Mouse (Mus musculus): Measurements from ENCODE around the gene Parn. TPM values are rescaled to one million over a fixed set of nuclear protein-coding genes. Genes with fewer than 3 reads are reported as not detected.

Parn gene
- polyA plus RNA-seq, 1 experiment from 2014 or later, result 30.4 TPM

DNA sequence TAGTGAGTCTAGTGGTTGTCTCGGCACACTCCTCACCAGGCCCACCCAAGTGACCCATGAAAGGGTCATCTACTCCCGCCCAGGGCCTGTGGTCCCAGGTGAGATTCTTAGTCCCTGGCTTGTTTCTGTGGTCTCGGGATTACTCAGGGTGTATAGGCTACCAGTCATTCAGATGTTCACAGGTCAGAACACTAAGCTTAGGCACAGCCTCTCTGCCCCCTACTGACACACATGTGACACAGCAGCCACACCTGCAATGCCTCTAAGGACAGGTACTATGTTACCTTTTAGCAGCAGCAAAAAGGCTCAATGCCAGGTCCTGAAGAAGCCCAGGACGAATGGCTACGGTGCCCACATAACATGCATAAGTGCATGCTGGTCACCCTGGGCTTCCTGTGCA lies 136.7 kb downstream of the Parn start:
- WGBS, result 89% methylated on average over 5 of the region's 5 CpGs
- no peaks in the 10 kb centered on the region for H3K4me1 ChIP-seq (ENCODE audit: control insufficient read depth, insufficient read depth, low read length)
- no peak overlapping the region for H3K9ac ChIP-seq (ENCODE audit: low read depth, low read length)
- no peak overlapping the region for H3K4me2 ChIP-seq (ENCODE audit: low read length)
- H3K27ac ChIP-seq (ENCODE audit: low read length), result no peak overlapping the region
- no peaks in the 10 kb centered on the region for H3K9me3 ChIP-seq (replicated peaks; ENCODE audit: control insufficient read depth, low read length, poor library complexity, severe bottlenecking)
- no peaks in the 10 kb centered on the region for H3K27me3 ChIP-seq (ENCODE audit: control insufficient read depth, insufficient read depth, low read depth, low read length)
- ATAC-seq, result no peak
- no peak overlapping the region for H3K4me3 ChIP-seq (ENCODE audit: low read depth, low read length)
- H3K36me3 ChIP-seq (ENCODE audit: control insufficient read depth, insufficient read depth, low read length), result no peaks in the 10 kb centered on the region

DNA sequence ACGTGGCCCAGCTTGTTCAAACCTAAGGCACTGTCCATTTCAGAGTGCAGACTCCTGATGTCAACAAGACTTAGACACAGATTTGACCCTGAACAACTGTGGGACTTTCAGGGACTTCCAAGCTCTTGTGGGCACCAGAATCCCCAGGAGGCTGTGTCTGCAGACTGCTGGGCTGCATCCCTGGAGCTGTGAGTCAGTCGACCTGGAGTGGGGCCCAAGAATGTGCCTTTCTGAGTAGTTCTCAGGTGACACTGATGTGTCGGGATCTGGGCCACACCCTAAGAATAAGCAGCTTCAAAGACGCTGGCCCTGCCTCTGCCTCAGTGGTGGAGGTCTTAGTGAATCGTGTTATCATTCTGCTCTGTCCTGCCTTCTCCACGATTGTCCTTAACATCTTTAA lies 146.6 kb downstream of the Parn start:
- no peak for ATAC-seq
- H3K27me3 ChIP-seq (ENCODE audit: control insufficient read depth, insufficient read depth, low read depth, low read length), result no peaks in the 10 kb centered on the region
- WGBS, result 81% methylated on average over 6 of the region's 6 CpGs
- no peaks in the 10 kb centered on the region for H3K9me3 ChIP-seq (replicated peaks; ENCODE audit: control insufficient read depth, low read length, poor library complexity, severe bottlenecking)
- no peak overlapping the region for H3K27ac ChIP-seq (ENCODE audit: low read length)
- H3K4me2 ChIP-seq (ENCODE audit: low read length), result no peak overlapping the region
- H3K4me3 ChIP-seq (ENCODE audit: low read depth, low read length), result no peak overlapping the region
- no peaks in the 10 kb centered on the region for H3K36me3 ChIP-seq (ENCODE audit: control insufficient read depth, insufficient read depth, low read length)
- H3K4me1 ChIP-seq (ENCODE audit: control insufficient read depth, insufficient read depth, low read length), result no peaks in the 10 kb centered on the region
- no peak overlapping the region for H3K9ac ChIP-seq (ENCODE audit: low read depth, low read length)

DNA sequence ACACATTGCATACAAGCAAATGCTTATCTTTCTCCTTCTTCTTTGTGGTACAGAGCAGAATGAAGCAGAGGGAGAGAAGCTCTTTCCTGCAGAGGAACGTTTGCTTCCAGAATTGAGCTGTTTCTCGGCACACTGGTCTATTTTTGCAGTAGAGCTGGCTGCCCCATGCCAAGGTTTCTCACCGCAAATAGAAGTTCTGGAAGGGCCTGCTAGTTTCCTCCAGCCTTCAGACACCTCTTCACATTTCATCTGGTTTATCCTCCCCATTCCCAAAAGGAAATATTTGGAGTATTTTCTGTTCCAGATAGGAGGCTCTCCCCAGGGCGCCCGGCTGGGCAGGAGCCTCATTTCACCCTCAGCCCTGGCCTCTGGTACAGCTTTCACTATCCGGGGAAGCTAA lies 147.7 kb downstream of the Parn start:
- no peak for ATAC-seq
- Histone ChIP-seq H3K9ac (ENCODE audit: low read depth, low read length) (no peak overlapping the region), H3K36me3 (ENCODE audit: control insufficient read depth, insufficient read depth, low read length) (no peaks in the 10 kb centered on the region), H3K27me3 (ENCODE audit: control insufficient read depth, insufficient read depth, low read depth, low read length) (no peaks in the 10 kb centered on the region), H3K9me3 (replicated peaks; ENCODE audit: control insufficient read depth, low read length, poor library complexity, severe bottlenecking) (no peaks in the 10 kb centered on the region), H3K4me3 (ENCODE audit: low read depth, low read length) (no peak overlapping the region), H3K27ac (ENCODE audit: low read length) (no peak overlapping the region), H3K4me2 (ENCODE audit: low read length) (no peak overlapping the region), H3K4me1 (ENCODE audit: control insufficient read depth, insufficient read depth, low read length) (no peaks in the 10 kb centered on the region)
- WGBS, result 89% methylated on average over 6 of the region's 6 CpGs

DNA sequence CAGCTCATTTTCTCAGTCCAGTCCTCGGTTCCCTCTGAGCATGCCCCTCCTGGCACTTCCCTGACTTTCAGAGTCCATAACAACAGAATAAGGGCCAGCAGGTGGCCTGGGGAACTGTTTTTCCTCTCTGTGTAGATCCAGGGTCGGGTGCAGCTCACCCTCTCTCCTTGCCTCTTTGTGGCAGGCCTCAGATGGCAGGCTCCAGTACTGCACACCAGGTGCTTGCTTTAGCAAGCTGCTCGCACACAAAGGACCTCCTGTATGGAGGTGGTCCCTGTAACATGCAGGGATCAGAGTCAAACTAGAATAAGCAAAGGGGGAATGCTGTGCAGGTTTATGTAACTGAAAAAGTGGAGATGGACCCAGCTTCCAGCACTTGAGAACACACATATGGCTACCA lies 151.8 kb downstream of the Parn start:
- Histone ChIP-seq H3K36me3 (ENCODE audit: control insufficient read depth, insufficient read depth, low read length) (no peaks in the 10 kb centered on the region), H3K27ac (ENCODE audit: low read length) (no peak overlapping the region), H3K4me1 (ENCODE audit: control insufficient read depth, insufficient read depth, low read length) (no peaks in the 10 kb centered on the region), H3K4me2 (ENCODE audit: low read length) (no peak overlapping the region), H3K9ac (ENCODE audit: low read depth, low read length) (no peak overlapping the region), H3K27me3 (ENCODE audit: control insufficient read depth, insufficient read depth, low read depth, low read length) (no peaks in the 10 kb centered on the region), H3K4me3 (ENCODE audit: low read depth, low read length) (no peak overlapping the region), H3K9me3 (replicated peaks; ENCODE audit: control insufficient read depth, low read length, poor library complexity, severe bottlenecking) (no peaks in the 10 kb centered on the region)
- ATAC-seq, result no peak
- 48% methylated on average over 3 of the region's 3 CpGs for WGBS

DNA sequence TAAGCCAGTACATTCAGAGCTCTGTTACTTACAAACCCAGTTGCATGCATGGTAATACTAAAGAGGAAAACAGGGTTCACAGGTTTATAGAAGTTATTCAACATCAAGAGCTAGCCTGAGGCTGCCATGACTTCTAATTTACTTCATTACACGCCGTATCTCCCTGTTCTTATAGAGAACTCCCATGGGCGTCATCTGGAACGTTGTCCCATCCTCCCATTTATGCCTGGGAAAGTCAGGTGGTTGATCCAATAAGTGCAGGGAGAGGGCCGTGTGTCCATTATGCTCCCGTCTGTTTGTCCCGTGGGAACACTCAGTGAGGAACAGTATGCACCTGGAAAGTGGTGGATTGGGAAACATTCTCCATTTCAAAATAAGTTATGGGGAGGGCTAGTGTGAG lies 152.4 kb downstream of the Parn start:
- Histone ChIP-seq H3K9ac (ENCODE audit: low read depth, low read length) (no peak overlapping the region), H3K4me1 (ENCODE audit: control insufficient read depth, insufficient read depth, low read length) (no peaks in the 10 kb centered on the region), H3K27me3 (ENCODE audit: control insufficient read depth, insufficient read depth, low read depth, low read length) (no peaks in the 10 kb centered on the region), H3K4me2 (ENCODE audit: low read length) (no peak overlapping the region), H3K36me3 (ENCODE audit: control insufficient read depth, insufficient read depth, low read length) (no peaks in the 10 kb centered on the region), H3K9me3 (replicated peaks; ENCODE audit: control insufficient read depth, low read length, poor library complexity, severe bottlenecking) (no peaks in the 10 kb centered on the region), H3K27ac (ENCODE audit: low read length) (no peak overlapping the region), H3K4me3 (ENCODE audit: low read depth, low read length) (no peak overlapping the region)
- WGBS, result 86% methylated on average over 7 of the region's 7 CpGs
- no peak for ATAC-seq

DNA sequence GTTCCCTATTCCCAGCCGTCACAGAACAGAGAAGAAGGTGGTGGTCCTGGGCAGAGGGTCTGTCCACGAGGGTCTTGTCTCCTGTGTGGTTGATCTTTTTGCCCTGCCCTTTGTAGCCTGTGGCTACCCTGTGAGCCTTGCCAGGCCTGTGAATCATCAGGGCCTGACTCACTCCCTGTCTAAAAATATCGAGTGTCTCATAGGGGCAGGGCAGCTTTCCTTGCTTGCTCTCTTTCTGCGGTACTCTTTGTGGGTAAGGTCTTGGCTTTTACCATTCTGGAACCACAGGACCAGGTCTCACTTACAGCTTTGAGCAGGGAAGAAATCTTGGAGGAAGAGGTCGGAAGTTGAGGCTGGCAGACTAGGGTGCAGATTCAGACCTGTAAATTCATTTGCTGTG lies 162.9 kb downstream of the Parn start:
- 83% methylated on average over 5 of the region's 5 CpGs for WGBS

DNA sequence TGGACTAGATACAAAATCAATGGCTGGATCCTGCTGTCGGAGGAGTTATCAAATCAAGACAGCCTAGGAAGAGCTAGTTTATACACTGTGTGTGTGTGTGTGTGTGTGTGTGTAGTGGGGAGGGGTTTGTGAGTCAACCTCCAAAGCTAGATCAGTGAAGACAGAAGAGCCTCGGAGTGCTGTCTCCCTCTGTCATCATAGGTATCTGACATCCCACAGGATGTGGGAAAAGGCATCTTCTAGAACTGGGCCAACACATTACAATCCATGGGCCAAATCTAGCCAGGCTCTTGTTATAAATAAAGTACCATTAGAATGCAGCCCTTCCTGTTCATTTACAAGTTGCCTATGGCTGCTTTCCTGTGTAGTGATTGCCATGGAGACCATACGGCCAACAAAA lies 163.5 kb downstream of the Parn start:
- Histone ChIP-seq H3K36me3 (ENCODE audit: control insufficient read depth, insufficient read depth, low read length) (no peaks in the 10 kb centered on the region), H3K9me3 (replicated peaks; ENCODE audit: control insufficient read depth, low read length, poor library complexity, severe bottlenecking) (no peaks in the 10 kb centered on the region), H3K27me3 (ENCODE audit: control insufficient read depth, insufficient read depth, low read depth, low read length) (no peaks in the 10 kb centered on the region), H3K9ac (ENCODE audit: low read depth, low read length) (no peak overlapping the region), H3K27ac (ENCODE audit: low read length) (no peak overlapping the region), H3K4me3 (ENCODE audit: low read depth, low read length) (no peak overlapping the region), H3K4me1 (ENCODE audit: control insufficient read depth, insufficient read depth, low read length) (no peaks in the 10 kb centered on the region), H3K4me2 (ENCODE audit: low read length) (no peak overlapping the region)
- ATAC-seq, result no peak
- 84% methylated on average over 3 of the region's 3 CpGs for WGBS

More for the DNA sequence above, 162.9 kb downstream of the Parn start:
- no peak overlapping the region for H3K4me2 ChIP-seq (ENCODE audit: low read length)
- no peak overlapping the region for H3K27ac ChIP-seq (ENCODE audit: low read length)
- no peak overlapping the region for H3K9ac ChIP-seq (ENCODE audit: low read depth, low read length)
- H3K27me3 ChIP-seq (ENCODE audit: control insufficient read depth, insufficient read depth, low read depth, low read length), result no peaks in the 10 kb centered on the region
- no peaks in the 10 kb centered on the region for H3K4me1 ChIP-seq (ENCODE audit: control insufficient read depth, insufficient read depth, low read length)
- H3K4me3 ChIP-seq (ENCODE audit: low read depth, low read length), result no peak overlapping the region
- H3K36me3 ChIP-seq (ENCODE audit: control insufficient read depth, insufficient read depth, low read length), result no peaks in the 10 kb centered on the region
- no peaks in the 10 kb centered on the region for H3K9me3 ChIP-seq (replicated peaks; ENCODE audit: control insufficient read depth, low read length, poor library complexity, severe bottlenecking)
- ATAC-seq, result no peak

DNA sequence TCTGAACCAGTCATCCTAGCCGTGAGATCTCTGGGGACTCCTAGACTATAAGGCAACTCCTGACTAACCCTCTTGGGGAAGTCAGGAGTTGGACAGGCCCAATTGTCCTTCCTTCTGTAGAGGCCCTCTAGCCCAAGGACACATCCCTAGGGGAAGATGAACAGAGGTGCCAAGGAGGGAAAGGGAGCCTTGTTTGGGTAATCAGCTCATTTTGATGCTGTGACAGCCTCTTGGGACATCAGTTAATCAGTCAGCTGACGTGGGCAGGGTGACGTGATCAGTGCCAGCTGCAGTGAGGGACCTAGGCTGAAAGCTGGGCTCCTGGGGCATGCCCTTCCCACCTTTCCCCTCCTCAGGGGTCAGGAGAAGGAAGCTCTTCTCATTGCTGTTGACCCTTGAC lies 169.0 kb downstream of the Parn start:
- Histone ChIP-seq H3K36me3 (ENCODE audit: control insufficient read depth, insufficient read depth, low read length) (no peaks in the 10 kb centered on the region), H3K27me3 (ENCODE audit: control insufficient read depth, insufficient read depth, low read depth, low read length) (no peaks in the 10 kb centered on the region), H3K4me2 (ENCODE audit: low read length) (no peak overlapping the region), H3K9me3 (replicated peaks; ENCODE audit: control insufficient read depth, low read length, poor library complexity, severe bottlenecking) (no peaks in the 10 kb centered on the region), H3K4me3 (ENCODE audit: low read depth, low read length) (no peak overlapping the region), H3K9ac (ENCODE audit: low read depth, low read length) (no peak overlapping the region), H3K27ac (ENCODE audit: low read length) (no peak overlapping the region), H3K4me1 (ENCODE audit: control insufficient read depth, insufficient read depth, low read length) (no peaks in the 10 kb centered on the region)
- WGBS, result 79% methylated on average over 3 of the region's 3 CpGs
- ATAC-seq, result no peak

DNA sequence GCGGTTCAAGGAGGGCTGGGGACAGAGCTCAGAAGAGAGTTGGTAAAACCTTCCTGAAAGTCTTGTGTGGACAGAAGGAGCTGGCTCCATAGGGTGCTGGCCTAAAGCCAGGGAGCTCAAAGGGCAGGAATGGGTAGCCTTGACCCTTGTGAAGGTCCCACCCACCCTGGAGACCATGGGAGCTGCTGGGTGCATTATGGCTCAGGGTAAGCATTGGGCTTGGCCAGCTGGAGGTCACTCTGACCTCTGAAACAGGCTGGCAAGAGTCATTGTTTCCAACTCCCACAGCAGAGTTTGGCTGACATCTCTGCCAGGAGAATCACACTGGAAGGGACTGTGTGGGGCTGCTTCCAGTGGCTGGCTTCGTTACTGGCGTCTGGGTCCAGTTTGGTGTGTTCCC lies 174.0 kb downstream of the Parn start:
- Histone ChIP-seq H3K36me3 (ENCODE audit: control insufficient read depth, insufficient read depth, low read length) (no peaks in the 10 kb centered on the region), H3K27me3 (ENCODE audit: control insufficient read depth, insufficient read depth, low read depth, low read length) (no peaks in the 10 kb centered on the region), H3K27ac (ENCODE audit: low read length) (no peak overlapping the region), H3K9me3 (replicated peaks; ENCODE audit: control insufficient read depth, low read length, poor library complexity, severe bottlenecking) (no peaks in the 10 kb centered on the region), H3K4me1 (ENCODE audit: control insufficient read depth, insufficient read depth, low read length) (no peaks in the 10 kb centered on the region), H3K4me3 (ENCODE audit: low read depth, low read length) (no peak overlapping the region), H3K9ac (ENCODE audit: low read depth, low read length) (no peak overlapping the region), H3K4me2 (ENCODE audit: low read length) (no peak overlapping the region)
- 86% methylated on average over 3 of the region's 3 CpGs for WGBS
- no peak for ATAC-seq

DNA sequence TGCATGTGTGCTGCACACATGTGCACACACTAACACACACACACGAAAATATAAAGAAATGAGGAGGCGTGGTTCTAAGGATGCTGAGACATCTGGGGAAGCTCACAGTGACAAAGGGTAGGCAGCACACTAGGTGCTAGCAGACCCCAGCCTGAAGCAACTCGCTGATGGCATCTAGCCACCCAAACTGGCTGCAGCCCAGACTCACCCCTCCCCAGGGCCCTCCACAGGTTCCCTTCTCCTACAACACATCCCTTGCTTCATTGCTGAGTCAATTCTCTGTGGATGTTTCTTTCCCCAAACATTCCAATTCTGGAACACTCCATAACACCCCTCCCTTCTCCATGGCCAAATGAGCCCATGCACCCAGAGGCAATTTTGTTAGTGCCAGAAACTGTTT lies 175.0 kb downstream of the Parn start:
- 81% methylated on average over 3 of the region's 3 CpGs for whole genome bisulfite sequencing
- H3K4me2 ChIP-seq (ENCODE audit: low read length), result no peak overlapping the region
- H3K4me1 ChIP-seq (ENCODE audit: control insufficient read depth, insufficient read depth, low read length), result no peaks in the 10 kb centered on the region
- no peak overlapping the region for H3K4me3 ChIP-seq (ENCODE audit: low read depth, low read length)
- H3K27ac ChIP-seq (ENCODE audit: low read length), result no peak overlapping the region
- ATAC-seq, result no peak
- no peaks in the 10 kb centered on the region for H3K27me3 ChIP-seq (ENCODE audit: control insufficient read depth, insufficient read depth, low read depth, low read length)
- no peaks in the 10 kb centered on the region for H3K9me3 ChIP-seq (replicated peaks; ENCODE audit: control insufficient read depth, low read length, poor library complexity, severe bottlenecking)
- H3K36me3 ChIP-seq (ENCODE audit: control insufficient read depth, insufficient read depth, low read length), result no peaks in the 10 kb centered on the region
- H3K9ac ChIP-seq (ENCODE audit: low read depth, low read length), result no peak overlapping the region

Data from midbrain, embryonic 16.5 days (tissue).